Mouse (Mus musculus) frontal cortex, postnatal 36 days (tissue): Measurements from ENCODE around the gene Avil.

Experiments
- DNase-seq, 2 experiments: peaks; one replicate each; pipeline ENCODE4 v3.0.0; 2022; ENCODE audit warnings: low spot score in 2 of 2

The Avil gene

GRCm38 (mm10) chr10:126980933-126981530 is 19.5 kb upstream of the Avil start:
- DNase-seq: no peak

- no peak for DNase-seq
These were observed 18.8 kb upstream of the Avil start for GRCm38 (mm10) chr10:126981746-126982145.

GRCm38 (mm10) chr10:126983193-126983725 is 17.2 kb upstream of the Avil start:
- DNase-seq: no peak

GRCm38 (mm10) chr10:126984189-126985004 is 16.1 kb upstream of the Avil start:
- DNase-seq: no peak

GRCm38 (mm10) chr10:126985127-126985526 is 15.4 kb upstream of the Avil start:
- DNase-seq: no peak

- no peak for DNase-seq
These were observed 14.9 kb upstream of the Avil start for GRCm38 (mm10) chr10:126985579-126985978.

- peak; percentile 61 to 65 for DNase-seq
These were observed 14.0 kb upstream of the Avil start for GRCm38 (mm10) chr10:126986541-126986961.

- DNase-seq: no peak
These were observed 13.1 kb upstream of the Avil start for GRCm38 (mm10) chr10:126987183-126988118.

GRCm38 (mm10) chr10:126988513-126989165 is 11.9 kb upstream of the Avil start:
- DNase-seq: no peak

- DNase-seq: peak; percentile 82 to 85
These were observed 10.0 kb upstream of the Avil start for GRCm38 (mm10) chr10:126990313-126991056.

GRCm38 (mm10) chr10:126991676-126992075 is 8.8 kb upstream of the Avil start:
- no peak for DNase-seq

- no peak for DNase-seq
These were observed 6.9 kb upstream of the Avil start for GRCm38 (mm10) chr10:126993621-126994020.

- DNase-seq: no peak
These were observed 3.0 kb upstream of the Avil start for GRCm38 (mm10) chr10:126997340-126998113.

GRCm38 (mm10) chr10:127001297-127001696 is 788 bp downstream of the Avil start:
- DNase-seq: no peak

GRCm38 (mm10) chr10:127002056-127002455 is 1.5 kb downstream of the Avil start:
- no peak for DNase-seq

- DNase-seq: no peak
These were observed 2.3 kb downstream of the Avil start for GRCm38 (mm10) chr10:127002765-127003164.

GRCm38 (mm10) chr10:127003334-127003733 is 2.8 kb downstream of the Avil start:
- no peak for DNase-seq

- no peak for DNase-seq
These were observed 3.3 kb downstream of the Avil start for GRCm38 (mm10) chr10:127003806-127004205.

- DNase-seq: no peak
These were observed 16.0 kb downstream of the Avil start for GRCm38 (mm10) chr10:127016488-127016887.

- no peak for DNase-seq
These were observed 16.6 kb downstream of the Avil start for GRCm38 (mm10) chr10:127017071-127017470.
